Mouse (Mus musculus): ENCODE data around the gene Tgm6.

Gene Tgm6

DNA sequence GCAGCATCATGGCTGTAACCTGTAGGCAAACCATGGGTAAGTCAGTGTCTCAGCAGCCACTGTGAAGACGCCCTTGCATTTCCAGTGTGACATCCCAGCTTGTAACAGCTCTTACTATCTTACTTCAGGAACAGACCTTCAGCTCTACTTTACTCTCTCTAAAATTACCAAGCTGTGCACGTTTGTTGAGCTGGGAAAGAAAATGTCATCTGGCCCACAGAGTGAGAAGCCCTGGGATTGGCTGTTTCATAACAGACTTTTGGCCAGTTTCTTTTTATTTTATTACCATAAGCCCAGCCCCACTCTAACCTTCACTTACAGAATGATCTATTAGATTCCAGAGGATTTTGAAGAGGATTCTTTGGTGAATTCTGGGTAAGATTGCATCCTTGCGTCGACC, at the start of gene Tgm6:
Gene Tgm6 (plus strand): TSS at position 301 of the 400 bp plus-strand sequence.
- no peak for DNase-seq

DNA sequence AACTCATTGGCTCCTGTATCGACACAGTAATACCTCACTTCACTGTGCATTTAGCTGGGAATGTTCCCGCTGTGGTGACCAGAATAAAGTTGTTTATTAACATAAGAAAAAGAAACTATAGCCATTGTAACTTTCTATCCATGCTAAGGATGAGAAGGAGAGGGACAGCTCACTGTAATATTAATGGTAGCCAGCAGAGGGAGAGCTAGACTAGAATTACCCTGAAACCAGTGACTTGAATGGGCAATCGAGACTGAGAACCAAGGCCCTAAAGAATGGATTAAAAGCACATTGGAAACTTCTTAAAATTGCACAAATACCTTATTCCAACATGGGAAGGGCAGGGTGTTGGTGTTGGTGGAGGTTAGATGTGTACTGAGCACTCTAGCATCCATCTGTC, 44.0 kb upstream of the Tgm6 start:
- peak; percentile 5 to 31 for DNase-seq

DNA sequence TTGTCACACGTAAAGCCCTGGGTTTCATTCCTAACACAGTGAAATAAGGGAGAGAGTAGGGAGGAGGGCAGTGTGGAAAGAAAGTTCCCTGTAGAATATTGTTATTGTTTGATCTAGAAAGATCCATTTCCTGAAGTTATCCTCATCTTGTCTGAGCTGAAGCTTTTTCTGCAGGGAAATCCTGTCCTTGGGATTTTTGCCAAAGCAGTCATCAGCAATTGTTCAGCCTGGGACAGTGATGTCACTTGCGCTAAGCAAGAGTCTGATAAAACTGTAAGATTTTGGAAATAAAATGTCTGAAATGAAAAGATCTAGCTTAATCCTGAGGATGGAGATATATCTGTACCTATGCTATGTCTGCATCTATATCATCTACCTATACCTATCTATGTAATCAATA, 41.8 kb upstream of the Tgm6 start:
- no peak for DNase-seq

DNA sequence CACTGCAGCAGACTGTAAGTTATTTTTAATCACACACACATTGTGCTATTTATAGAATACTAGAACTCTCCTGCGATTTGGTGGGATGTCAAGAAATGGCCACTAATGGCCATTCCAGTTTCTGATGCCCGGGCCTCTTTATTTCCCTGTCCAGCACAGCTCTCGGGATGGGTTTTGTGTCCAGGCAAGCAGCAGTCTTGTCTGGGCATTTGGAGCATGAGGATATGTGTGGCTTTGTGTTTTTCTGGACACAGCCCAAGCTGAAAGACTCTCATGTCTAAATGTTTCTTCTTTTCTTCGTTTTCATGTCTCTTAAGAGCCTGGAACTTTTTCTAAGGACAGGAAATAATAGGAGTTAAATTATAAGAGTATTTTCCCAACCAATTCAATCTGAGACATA, 588 bp downstream of the Tgm6 start:
- DNase-seq: no peak

GRCm38 (mm10) chr2:130113379-130113778, 1.2 kb downstream of the Tgm6 start:
- DNase-seq: no peak

GRCm38 (mm10) chr2:130118649-130119048, 6.4 kb downstream of the Tgm6 start:
- DNase-seq: no peak

- no peak for DNase-seq
Observed at GRCm38 (mm10) chr2:130125279-130126059, 13.3 kb downstream of the Tgm6 start.

- no peak for DNase-seq
Observed at GRCm38 (mm10) chr2:130126073-130126472, 13.9 kb downstream of the Tgm6 start.

DNA sequence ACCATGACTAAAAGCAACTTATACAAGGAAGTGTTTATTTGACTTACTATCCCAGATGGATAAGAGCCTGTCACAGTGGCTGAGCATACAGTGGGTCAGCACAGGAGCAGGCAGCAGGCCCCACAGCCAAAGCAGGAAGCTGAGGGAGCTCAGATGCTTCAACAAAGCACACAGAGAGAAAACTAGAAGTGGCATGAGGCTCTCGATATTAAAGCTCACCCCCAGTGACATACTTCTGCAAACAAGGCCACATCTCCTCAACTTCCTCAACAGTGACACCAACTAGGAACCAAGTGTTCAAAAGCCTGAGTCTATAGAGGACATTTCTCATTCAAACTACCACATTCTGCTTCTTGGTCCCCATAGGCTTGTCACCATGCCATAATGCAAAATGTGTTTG, 17.5 kb downstream of the Tgm6 start:
- DNase-seq: no peak

GRCm38 (mm10) chr2:130143011-130143410, 30.8 kb downstream of the Tgm6 start:
- DNase-seq: no peak

DNA sequence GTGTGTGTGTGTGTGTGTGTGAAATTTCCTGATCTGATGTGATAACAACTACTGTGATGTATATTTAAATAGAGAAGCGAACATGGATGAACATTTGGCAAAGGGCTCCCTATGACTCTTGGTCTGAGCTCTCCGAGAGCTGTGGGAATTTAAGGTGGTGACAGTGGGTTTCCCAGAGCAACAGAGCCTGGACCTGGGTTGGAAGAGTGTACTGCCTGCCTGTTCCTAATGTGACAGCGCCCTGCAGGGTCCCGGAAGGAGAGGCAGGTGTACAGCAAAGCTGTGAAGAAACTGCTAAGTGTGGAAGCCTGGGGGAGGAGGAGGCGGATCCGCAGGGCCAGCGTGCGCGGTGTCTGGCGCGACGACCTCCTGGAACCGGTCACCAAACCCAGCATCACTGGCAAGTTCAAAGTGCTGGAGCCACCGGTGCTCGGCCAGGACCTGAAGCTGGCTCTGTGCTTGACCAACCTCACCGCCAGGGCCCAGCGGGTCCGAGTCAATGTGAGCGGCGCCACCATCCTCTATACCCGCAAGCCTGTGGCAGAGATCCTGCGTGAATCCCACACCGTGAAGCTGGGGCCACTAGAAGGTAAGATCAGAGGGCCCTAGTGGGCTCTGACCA, 32.6 kb downstream of the Tgm6 start:
- DNase-seq: no peak

GRCm38 (mm10) chr2:130146089-130146668, 34.0 kb downstream of the Tgm6 start:
- DNase-seq: no peak

DNA sequence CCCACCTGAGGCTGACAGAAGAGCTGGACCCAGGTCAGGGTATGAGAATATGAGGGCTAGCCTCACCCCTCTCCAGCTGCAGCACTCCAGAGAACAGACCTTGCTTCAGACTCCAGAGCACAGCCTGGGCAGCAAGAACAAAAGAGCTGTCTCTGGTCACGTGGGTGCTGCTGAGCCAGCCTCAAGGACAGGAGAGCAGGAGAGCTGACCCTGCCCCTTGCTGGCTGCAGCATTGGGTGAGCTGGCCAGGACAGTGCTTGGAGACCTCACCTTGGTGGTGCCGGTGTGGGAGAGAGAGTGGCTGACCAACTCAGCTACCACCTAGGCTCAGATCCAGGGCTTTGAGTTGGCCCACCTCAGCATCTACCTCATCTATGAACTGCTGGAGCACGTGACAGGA, 43.0 kb downstream of the Tgm6 start:
- DNase-seq: no peak

DNA sequence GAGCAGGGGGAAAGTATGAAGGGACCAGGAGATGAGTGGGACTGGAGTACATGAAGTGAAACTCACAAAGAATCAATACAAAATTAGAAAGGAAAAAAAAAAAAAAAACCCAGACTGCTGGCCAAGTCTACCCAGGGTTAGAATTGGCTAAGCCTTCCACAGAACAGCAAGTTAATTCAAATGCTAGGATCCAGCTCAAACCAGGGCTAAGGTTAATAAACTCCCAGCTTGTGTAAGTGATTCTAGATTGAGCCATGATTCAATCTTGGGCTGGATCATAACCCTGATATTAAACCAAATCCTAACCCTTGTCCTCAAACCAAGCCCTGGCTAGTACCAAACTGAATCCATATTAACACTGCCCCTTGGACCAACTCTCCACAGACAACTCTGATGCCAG, 43.6 kb downstream of the Tgm6 start:
- DNase-seq: no peak

GRCm38 (mm10) chr2:130157231-130158087, 45.2 kb downstream of the Tgm6 start:
- DNase-seq: no peak

DNA sequence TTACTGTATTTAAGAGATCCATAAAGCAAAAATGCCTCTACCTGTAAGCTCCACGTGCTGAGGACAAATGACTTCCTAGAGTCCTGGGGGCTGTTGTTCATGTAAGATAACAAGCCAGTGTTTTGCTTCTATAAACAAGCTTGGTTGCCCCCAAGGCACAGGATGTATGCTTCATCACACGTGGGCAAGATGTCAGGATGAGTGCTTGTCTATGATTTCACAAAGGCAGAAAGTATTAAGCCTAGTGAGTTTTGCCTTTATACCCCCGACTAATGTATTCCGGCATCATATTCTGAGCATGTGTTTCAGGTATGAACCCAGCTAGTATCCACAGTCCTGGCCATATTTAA, 45.8 kb downstream of the Tgm6 start:
- DNase-seq: no peak

- no peak for DNase-seq
Observed at GRCm38 (mm10) chr2:130162701-130163100, 50.5 kb downstream of the Tgm6 start.

- peak; percentile 28 to 40 for DNase-seq
Observed at GRCm38 (mm10) chr2:130166311-130167214, 54.3 kb downstream of the Tgm6 start.

DNA sequence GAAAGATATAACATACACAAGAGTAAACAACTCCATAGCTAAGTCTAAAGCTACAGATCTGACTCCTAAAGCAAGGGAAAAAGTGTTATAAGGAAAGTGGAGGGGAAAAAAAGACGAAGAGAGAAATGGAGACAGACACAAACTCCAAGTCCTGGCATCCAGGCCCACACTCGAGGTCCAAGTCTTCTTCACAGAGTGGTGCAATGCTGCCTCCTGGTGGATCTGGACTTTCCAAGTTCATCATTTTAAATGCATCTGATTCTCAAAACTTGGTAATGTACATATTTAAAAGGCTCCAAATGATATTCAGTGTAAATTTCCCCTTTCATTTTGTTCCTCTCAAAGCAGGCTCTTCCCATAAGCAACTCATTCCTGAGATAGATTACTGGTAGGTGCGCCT, 55.6 kb downstream of the Tgm6 start:
- DNase-seq: peak; percentile 42 to 48

- no peak for DNase-seq
Observed at GRCm38 (mm10) chr2:130171674-130172073, 59.5 kb downstream of the Tgm6 start.

DNA sequence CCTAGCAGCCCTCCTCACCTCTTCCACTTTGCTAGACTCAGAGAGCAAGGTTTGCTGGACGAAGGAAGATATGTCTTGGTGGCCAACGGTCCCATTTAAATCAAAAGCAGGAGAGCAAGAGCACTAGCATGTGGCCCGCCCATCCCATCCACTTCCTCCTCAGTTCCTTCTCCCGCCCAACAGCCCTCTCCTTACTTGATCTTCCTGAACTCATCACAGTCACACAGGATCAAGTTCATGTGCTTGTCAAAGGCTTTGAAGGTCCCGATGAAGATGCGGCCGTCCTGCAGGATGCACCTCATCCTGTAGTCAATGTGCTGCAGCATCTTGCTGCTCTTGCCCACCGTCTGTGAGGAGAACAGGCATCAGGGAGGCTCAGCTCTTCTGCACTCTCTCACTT, 64.6 kb downstream of the Tgm6 start:
- no peak for DNase-seq

DNA sequence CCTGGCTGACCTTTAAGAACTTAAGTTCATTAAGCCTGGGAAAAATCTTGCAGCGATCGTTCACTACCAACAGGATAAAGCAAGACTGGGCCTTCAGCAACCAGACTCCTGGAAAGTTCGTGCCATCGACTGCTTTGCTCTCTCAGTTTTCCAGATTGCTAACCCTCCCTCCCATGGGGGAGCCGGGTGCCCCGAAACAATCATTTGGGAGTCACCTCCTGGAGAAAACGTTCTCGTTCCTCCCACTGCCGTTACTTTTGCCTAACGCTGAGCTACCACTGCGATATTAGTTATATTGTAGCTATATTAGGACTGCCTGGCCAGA, 66.1 kb downstream of the Tgm6 start:
- peak in 1 of 2 experiments; percentile 13 for DNase-seq

Data from cerebellum, postnatal 36 days (tissue).